Mouse (Mus musculus) monocyte, adult 5-6 weeks (primary cell): ENCODE results near the gene Nlrp4b. TPM values are rescaled to one million over a fixed set of nuclear protein-coding genes. Genes with fewer than 3 reads are reported as not detected.
"Not testable (repeated sequence)": the region's sequence is repeated elsewhere in the genome, so short reads cannot be mapped to it uniquely, and the experiment has no call there.

Source experiments
- ATAC-seq: fragments of 153-309, 156-312 bp; replicated peaks from 2 replicates; pipeline ENCODE4 v1.8.0; 2017; ENCODE audit warnings: mild to moderate bottlenecking; ENCODE audit not compliant: low TSS enrichment, insufficient number of reproducible peaks, severe bottlenecking, poor library complexity, low FRiP score
- total RNA-seq: library from RNA; stranded (forward); fragments of 200-1000, 200-491, 200-594 nt; gene quantifications from 3 replicates; pipeline ENCODE4 v1.2.3, GENCODE M21; 2017

The Nlrp4b gene
- total RNA-seq = not detected in 3 replicates

GRCm38 (mm10) chr7:10687489-10687888 is at the start of gene Nlrp4b:
Gene Nlrp4b, plus strand, starts transcription at chr7:10687789.
- ATAC-seq = no peak

DNA sequence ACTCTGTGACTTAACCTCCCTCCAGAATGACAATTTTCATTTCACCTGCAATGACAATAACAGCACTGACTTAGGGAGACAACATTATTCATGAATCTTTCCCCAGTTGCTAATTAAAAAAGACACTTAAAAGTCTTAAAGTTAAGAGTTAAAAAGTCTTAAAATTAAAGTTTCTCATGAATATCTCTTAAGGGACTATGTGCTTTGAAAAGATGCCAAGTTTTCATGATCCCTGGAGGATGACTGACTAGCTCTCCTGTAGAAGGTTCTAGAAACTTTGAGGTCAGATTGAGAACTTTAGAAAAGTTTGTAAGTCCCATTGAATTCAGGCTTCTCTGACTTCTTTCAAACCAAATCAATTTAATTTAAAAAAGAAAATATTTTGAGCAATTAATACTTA is 66.7 kb downstream of the Nlrp4b start, which contains the start of gene Vmn1r71:
Gene Vmn1r71 (minus strand): TSS at position 101 of the 400 bp plus-strand sequence.
- ATAC-seq = no peak

- not testable (repeated sequence) for ATAC-seq
Observed at GRCm38 (mm10) chr7:10757551-10757950, 70.0 kb downstream of the Nlrp4b start.

Other genes starting within 250 kb of the Nlrp4b start
- not detected in 3 replicates for gene Vmn1r67, start 244.5 kb upstream of the Nlrp4b start, total RNA-seq
- gene Zik1, start 192.4 kb upstream of the Nlrp4b start, total RNA-seq = 0.11 to 0.29 TPM in 2 of 3 replicates, not detected in the other
- gene Vmn1r68, start 129.3 kb upstream of the Nlrp4b start, total RNA-seq = 1.6 TPM in 1 of 3 replicates, not detected in the others
- gene Vmn1r69, start 74.1 kb upstream of the Nlrp4b start, total RNA-seq = not detected in 3 replicates
- not detected in 3 replicates for gene Vmn1r70, start 56.3 kb upstream of the Nlrp4b start, total RNA-seq
- 0.10 TPM in 1 of 3 replicates, not detected in the others for gene Vmn1r71, start 66.6 kb downstream of the Nlrp4b start, total RNA-seq
- gene Zscan4b, start 217.3 kb downstream of the Nlrp4b start, total RNA-seq = not detected in 3 replicates